ENCODE assay signal across 8 mouse cellular contexts in genomic region chrX:134808755-134809224, GRCm38 (mm10). TPM values are rescaled to one million over a fixed set of nuclear protein-coding genes. Genes with fewer than 3 reads are reported as not detected.
A peak's percentile ranks its signal among the peaks of the same experiment; 100 is the strongest.
DNase-seq lines count a peak whose midpoint lies in the region; ATAC-seq and TF ChIP-seq lines count a peak whose summit lies in the region.

TSS of gene Armcx2 (minus strand) at chrX:134809221.

- TF ChIP-seq CTCF in liver, adult 2 months (IDR thresholded peaks at IDR 0.05; ENCODE audit: low read depth, low read length), result no peak

- no peaks in the 10 kb centered on the region for H3K4me1 ChIP-seq in embryonic facial prominence, embryonic 13.5 days
- H3K4me1 ChIP-seq in heart, embryonic 12.5 days (replicated peaks), result no peaks in the 10 kb centered on the region
- H3K4me1 ChIP-seq in kidney, embryonic 15.5 days, result no peaks in the 10 kb centered on the region
- H3K4me1 ChIP-seq in liver, adult 2 months (ENCODE audit: control insufficient read depth, insufficient read depth, low read length), result no peaks in the 10 kb centered on the region

- TF ChIP-seq POLR2A in liver, adult 2 months (IDR thresholded peaks at IDR 0.05; ENCODE audit: extremely low read depth, insufficient read depth, low read length), result no peak

- peak within 1 kb of the TSS; percentile 74 for H3K9ac ChIP-seq in embryonic facial prominence, embryonic 13.5 days
- peak within 1 kb of the TSS; percentile 82 for H3K9ac ChIP-seq in heart, embryonic 12.5 days
- H3K9ac ChIP-seq in kidney, embryonic 15.5 days, result peak within 1 kb of the TSS; percentile 49
- peak within 1 kb of the TSS; percentile 21; the same call in 1 of the 2 replicates for H3K9ac ChIP-seq in liver, adult 2 months (ENCODE audit: low read depth, low read length)

- H3K79me2 ChIP-seq in liver, adult 2 months (ENCODE audit: control insufficient read depth, insufficient read depth, low read length), result no peaks in the 10 kb centered on the region

- peaks cover 54% of the 10 kb centered on the region for H3K27me3 ChIP-seq in embryonic facial prominence, embryonic 13.5 days
- H3K27me3 ChIP-seq in heart, embryonic 12.5 days (replicated peaks), result no peaks in the 10 kb centered on the region
- peaks cover 34% of the 10 kb centered on the region for H3K27me3 ChIP-seq in kidney, embryonic 15.5 days
- no peaks in the 10 kb centered on the region for H3K27me3 ChIP-seq in liver, adult 2 months (ENCODE audit: control insufficient read depth, insufficient read depth, low read length)

- peak; percentile 14 to 32 for DNase-seq in CD8-positive naive resting alpha-beta T cell, adult 2 months (ENCODE audit: low read depth in 2 of 2, low spot score in 2 of 2)
- peak; percentile 26 for DNase-seq in adrenal gland, postnatal 25 days
- no peak for DNase-seq in liver, adult 2 months (ENCODE audit: extremely low read depth, low read depth, low spot score)
- DNase-seq in telencephalon, adult 2 months (ENCODE audit: low read depth, low spot score), result peak; percentile 43

- peak; percentile 76 for ATAC-seq in embryonic facial prominence, embryonic 13.5 days (ENCODE audit: insufficient number of reproducible peaks, insufficient read depth, low FRiP score, low TSS enrichment, low read depth)
- ATAC-seq in heart, embryonic 12.5 days (ENCODE audit: insufficient number of reproducible peaks, low FRiP score), result peak; percentile 79
- ATAC-seq in kidney, embryonic 15.5 days (replicated peaks; ENCODE audit: low FRiP score), result peak; percentile 90
- peak; percentile 61; the same call in 1 of the 2 replicates for ATAC-seq in monocyte, adult 5-6 weeks (replicated peaks; ENCODE audit: insufficient number of reproducible peaks, low FRiP score, low TSS enrichment, poor library complexity, severe bottlenecking)

- H3K36me3 ChIP-seq in embryonic facial prominence, embryonic 13.5 days, result peaks cover 22% of the 10 kb centered on the region
- peaks cover 21% of the 10 kb centered on the region for H3K36me3 ChIP-seq in heart, embryonic 12.5 days
- H3K36me3 ChIP-seq in kidney, embryonic 15.5 days, result peaks cover 19% of the 10 kb centered on the region
- H3K36me3 ChIP-seq in liver, adult 2 months (ENCODE audit: control insufficient read depth, insufficient read depth, low read length), result no peaks in the 10 kb centered on the region

- peak within 1 kb of the TSS; percentile 60 for H3K4me3 ChIP-seq in embryonic facial prominence, embryonic 13.5 days
- H3K4me3 ChIP-seq in heart, embryonic 12.5 days, result peak within 1 kb of the TSS; percentile 76
- peak within 1 kb of the TSS; percentile 62 for H3K4me3 ChIP-seq in kidney, embryonic 15.5 days (replicated peaks)
- H3K4me3 ChIP-seq in liver, adult 2 months (ENCODE audit: insufficient read depth, low read depth, low read length), result peak within 1 kb of the TSS; percentile 45

- H3K27ac ChIP-seq in embryonic facial prominence, embryonic 13.5 days, result peak within 1 kb of the TSS; percentile 83
- peak within 1 kb of the TSS; percentile 70 for H3K27ac ChIP-seq in heart, embryonic 12.5 days (ENCODE audit: poor library complexity, severe bottlenecking)
- peak within 1 kb of the TSS; percentile 66 for H3K27ac ChIP-seq in kidney, embryonic 15.5 days
- H3K27ac ChIP-seq in liver, adult 2 months (replicated peaks; ENCODE audit: insufficient read depth, low read depth, low read length), result no peak within 1 kb of the TSS

- WGBS in embryonic facial prominence, embryonic 13.5 days, result 23% methylated on average over 16 of the region's 16 CpGs
- WGBS in heart, embryonic 12.5 days, result 6% methylated on average over 16 of the region's 16 CpGs
- 12% methylated on average over 16 of the region's 16 CpGs for WGBS in kidney, embryonic 15.5 days
- WGBS in liver, adult 2 months, result under 1% methylated on average over 16 of the region's 16 CpGs

- H3K9me3 ChIP-seq in embryonic facial prominence, embryonic 13.5 days, result no peaks in the 10 kb centered on the region
- H3K9me3 ChIP-seq in heart, embryonic 12.5 days (replicated peaks), result no peaks in the 10 kb centered on the region
- no peaks in the 10 kb centered on the region for H3K9me3 ChIP-seq in kidney, embryonic 15.5 days (replicated peaks)

- peak within 1 kb of the TSS; percentile 59 for H3K4me2 ChIP-seq in embryonic facial prominence, embryonic 13.5 days
- H3K4me2 ChIP-seq in heart, embryonic 12.5 days, result peak within 1 kb of the TSS; percentile 68
- peak within 1 kb of the TSS; percentile 59 for H3K4me2 ChIP-seq in kidney, embryonic 15.5 days

RNA-seq across cellular contexts. Expression of gene Armcx2, which starts in this region (rescaled TPM):
- total RNA-seq in adrenal gland, postnatal 25 days (2021), result 36.3 and 44.4 TPM in 2 replicates
- 86.4 and 88.3 TPM in 2 replicates for polyA plus RNA-seq in embryonic facial prominence, embryonic 13.5 days (2015; fragmentation: Nextera tagmentation; extraction: Ambion mirVana)
- polyA plus RNA-seq in heart, embryonic 12.5 days (2016; fragmentation: Nextera tagmentation; extraction: Ambion mirVana), result 67.0 and 69.1 TPM in 2 replicates
- 73.8 and 78.4 TPM in 2 replicates for polyA plus RNA-seq in kidney, embryonic 15.5 days (2015; fragmentation: Nextera tagmentation; extraction: Ambion mirVana)
- 1.6 and 2.8 TPM in 2 replicates for total RNA-seq in liver, adult 2 months (2014; rRNA removed)
- 1.1 and 1.6 TPM in 2 replicates for polyA plus RNA-seq in liver, adult 2 months (2012; rRNA removed)
- 3.1 to 13.9 TPM (median 4.5 TPM) in 3 replicates for total RNA-seq in monocyte, adult 5-6 weeks (2017)

Comparison
In these comparisons a context has a peak if more than half of its experiments do, and no peak if none do; other contexts are left out.
1. RNA of gene Armcx2 (polyA plus RNA-seq): 86.4 to 88.3 TPM in embryonic facial prominence, embryonic 13.5 days, 73.8 to 78.4 TPM in kidney, embryonic 15.5 days and 67.0 to 69.1 TPM in heart, embryonic 12.5 days; 1.1 to 1.6 TPM in liver, adult 2 months; every median in the first group is over 10 times any median in the second.
2. H3K9ac ChIP-seq: peak in every context shown above with its lines; median percentile 82 in heart, embryonic 12.5 days; 74 in embryonic facial prominence, embryonic 13.5 days; 49 in kidney, embryonic 15.5 days; 21 in liver, adult 2 months.
3. Peak in every context shown above with its lines, with median percentiles within 50 percentile points of each other: ATAC-seq, H3K4me2 ChIP-seq and H3K4me3 ChIP-seq.